Mouse (Mus musculus): ENCODE measurements around the gene Tsen15.
"Not testable (repeated sequence)": the region's sequence is repeated elsewhere in the genome, so short reads cannot be mapped to it uniquely, and the experiment has no call there.

The Tsen15 gene

GRCm38 (mm10) chr1:152385693-152386092, 795 bp downstream of the Tsen15 start:
- not testable (repeated sequence) for DNase-seq

GRCm38 (mm10) chr1:152384589-152384988, 1.9 kb downstream of the Tsen15 start:
- DNase-seq, result no peak

GRCm38 (mm10) chr1:152378311-152378710, 8.2 kb downstream of the Tsen15 start:
- DNase-seq, result no peak

GRCm38 (mm10) chr1:152369139-152369538, 17.3 kb downstream of the Tsen15 start:
- peak in 1 of 2 experiments; percentile 20 for DNase-seq

- no peak for DNase-seq
These were observed 18.0 kb downstream of the Tsen15 start for GRCm38 (mm10) chr1:152368311-152369088.

- peak in 1 of 2 experiments; percentile 10 for DNase-seq
These were observed 29.8 kb downstream of the Tsen15 start for GRCm38 (mm10) chr1:152356721-152357120.

- no peak for DNase-seq
These were observed 38.5 kb downstream of the Tsen15 start for GRCm38 (mm10) chr1:152347946-152348345.

GRCm38 (mm10) chr1:152324024-152324423, 62.5 kb downstream of the Tsen15 start:
- DNase-seq, result no peak

Measured in lung, adult 18-20 months (tissue).